Mouse (Mus musculus): ENCODE results near the gene Crnkl1.

Gene Crnkl1

DNA sequence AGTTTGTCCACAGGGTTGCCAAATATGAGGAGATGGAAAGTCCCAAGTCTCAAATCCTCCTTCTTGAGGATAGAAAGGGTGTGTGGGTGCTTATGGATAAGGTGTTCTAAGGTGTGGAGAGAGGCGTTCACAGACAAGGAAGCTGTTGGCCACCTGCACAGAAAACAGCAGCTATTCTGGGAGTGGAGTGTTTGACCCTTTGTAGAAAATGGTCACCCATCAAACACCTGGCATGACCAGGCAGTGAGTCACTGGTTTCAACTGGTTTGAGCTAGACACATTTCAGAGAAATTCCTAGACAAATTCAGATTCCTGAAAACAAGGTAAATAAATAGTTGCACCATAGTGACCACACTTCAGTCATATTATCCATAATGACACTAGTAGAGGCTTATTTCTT is 62.7 kb downstream of the Crnkl1 start:
- no peak for DNase-seq

DNA sequence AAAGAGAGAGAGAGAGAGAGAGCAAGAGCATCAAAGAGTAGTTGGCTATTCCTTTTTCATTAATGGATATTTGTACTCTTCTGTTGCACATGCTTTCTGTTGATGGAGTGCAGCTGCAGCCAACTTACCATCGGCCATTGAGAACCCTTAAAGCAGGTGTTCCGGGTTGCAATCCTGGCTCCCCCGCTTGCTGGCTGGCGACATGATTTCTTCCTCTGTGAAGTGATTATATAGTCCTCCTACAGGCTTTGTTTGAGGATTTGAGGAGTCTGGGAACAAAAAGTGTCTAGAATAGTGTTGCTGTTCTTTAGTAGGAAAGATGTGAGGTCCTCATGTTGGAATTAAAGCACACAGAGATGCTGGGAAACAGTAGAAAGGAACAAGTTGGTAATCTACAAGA is 63.5 kb downstream of the Crnkl1 start:
- no peak for DNase-seq

Data from B cell, adult 2 months (primary cell).